8 mouse cellular contexts compared by ENCODE assay signal in the genomic region with DNA sequence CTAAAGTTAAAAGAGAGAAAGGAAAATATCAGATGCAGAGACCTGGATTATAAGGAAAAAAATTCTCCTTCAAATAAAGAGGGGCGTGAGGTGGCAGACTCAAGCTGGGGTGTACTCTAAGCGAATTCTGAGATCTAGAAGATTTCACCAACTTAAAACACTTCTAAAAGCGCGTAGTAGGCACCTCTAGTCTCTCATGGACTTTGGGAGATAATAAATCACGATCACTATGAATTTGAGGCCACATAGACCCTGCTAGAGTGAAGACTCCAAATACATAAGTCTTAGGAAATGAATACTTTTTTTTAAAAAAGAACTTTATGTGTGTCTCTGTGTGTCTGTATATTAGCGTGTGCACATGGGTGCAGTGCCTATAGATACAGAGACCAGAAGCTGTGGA. TPM values are rescaled to one million over a fixed set of nuclear protein-coding genes. Genes with fewer than 3 reads are reported as not detected.
DNase-seq lines count a peak whose midpoint lies in the region; ATAC-seq lines count a peak whose summit lies in the region.

No protein-coding gene starts in this region.

- H3K9me3 ChIP-seq in kidney, embryonic 16.5 days (ENCODE audit: low read length), result no peaks in the 10 kb centered on the region
- no peaks in the 10 kb centered on the region for H3K9me3 ChIP-seq in embryonic facial prominence, embryonic 15.5 days (replicated peaks)
- no peaks in the 10 kb centered on the region for H3K9me3 ChIP-seq in intestine, embryonic 15.5 days
- H3K9me3 ChIP-seq in midbrain, embryonic 15.5 days, result no peaks in the 10 kb centered on the region

- no peak overlapping the region for H3K9ac ChIP-seq in kidney, embryonic 16.5 days (replicated peaks; ENCODE audit: low read length)
- H3K9ac ChIP-seq in embryonic facial prominence, embryonic 15.5 days, result no peak overlapping the region
- H3K9ac ChIP-seq in intestine, embryonic 15.5 days, result no peak overlapping the region
- H3K9ac ChIP-seq in midbrain, embryonic 15.5 days, result peak overlapping the region; percentile 84; the same call in 1 of the 2 replicates

- H3K4me1 ChIP-seq in kidney, embryonic 16.5 days (ENCODE audit: insufficient read depth, low read length), result peaks cover 53% of the 10 kb centered on the region
- peaks cover 54% of the 10 kb centered on the region for H3K4me1 ChIP-seq in embryonic facial prominence, embryonic 15.5 days
- H3K4me1 ChIP-seq in intestine, embryonic 15.5 days (replicated peaks), result peaks cover 40% of the 10 kb centered on the region
- peaks cover 49% of the 10 kb centered on the region for H3K4me1 ChIP-seq in midbrain, embryonic 15.5 days

- H3K4me3 ChIP-seq in kidney, embryonic 16.5 days (ENCODE audit: low read length), result peak overlapping the region; percentile 72; the same call in 1 of the 2 replicates
- H3K4me3 ChIP-seq in embryonic facial prominence, embryonic 15.5 days (replicated peaks), result peak overlapping the region; percentile 65
- peak overlapping the region; percentile 58; the same call in 1 of the 2 replicates for H3K4me3 ChIP-seq in intestine, embryonic 15.5 days (replicated peaks)
- H3K4me3 ChIP-seq in midbrain, embryonic 15.5 days, result peak overlapping the region; percentile 64

- no peak overlapping the region for H3K27ac ChIP-seq in kidney, embryonic 16.5 days (ENCODE audit: low read length)
- H3K27ac ChIP-seq in embryonic facial prominence, embryonic 15.5 days (replicated peaks), result no peak overlapping the region
- no peak overlapping the region for H3K27ac ChIP-seq in intestine, embryonic 15.5 days
- no peak overlapping the region for H3K27ac ChIP-seq in midbrain, embryonic 15.5 days

- no peaks in the 10 kb centered on the region for H3K27me3 ChIP-seq in kidney, embryonic 16.5 days (ENCODE audit: insufficient read depth, low read length)
- no peaks in the 10 kb centered on the region for H3K27me3 ChIP-seq in embryonic facial prominence, embryonic 15.5 days
- H3K27me3 ChIP-seq in intestine, embryonic 15.5 days (replicated peaks), result no peaks in the 10 kb centered on the region
- H3K27me3 ChIP-seq in midbrain, embryonic 15.5 days (replicated peaks), result no peaks in the 10 kb centered on the region

- H3K4me2 ChIP-seq in kidney, embryonic 16.5 days (replicated peaks; ENCODE audit: low read depth, low read length), result peak overlapping the region; percentile 90
- peak overlapping the region; percentile 79 for H3K4me2 ChIP-seq in embryonic facial prominence, embryonic 15.5 days (replicated peaks)
- H3K4me2 ChIP-seq in intestine, embryonic 15.5 days (replicated peaks), result peak overlapping the region; percentile 69
- H3K4me2 ChIP-seq in midbrain, embryonic 15.5 days, result peak overlapping the region; percentile 88

- peaks cover 29% of the 10 kb centered on the region for H3K36me3 ChIP-seq in kidney, embryonic 16.5 days (ENCODE audit: insufficient read depth, low read length)
- peaks cover 34% of the 10 kb centered on the region for H3K36me3 ChIP-seq in embryonic facial prominence, embryonic 15.5 days
- peaks cover 21% of the 10 kb centered on the region for H3K36me3 ChIP-seq in intestine, embryonic 15.5 days
- peaks cover 25% of the 10 kb centered on the region for H3K36me3 ChIP-seq in midbrain, embryonic 15.5 days (replicated peaks)

- no peak for ATAC-seq in kidney, embryonic 16.5 days (ENCODE audit: low FRiP score, low TSS enrichment)
- ATAC-seq in embryonic facial prominence, embryonic 15.5 days (ENCODE audit: insufficient number of reproducible peaks, low FRiP score, low TSS enrichment, low read depth), result no peak
- ATAC-seq in intestine, embryonic 15.5 days, result no peak
- ATAC-seq in midbrain, embryonic 15.5 days (replicated peaks), result no peak

- WGBS in kidney, embryonic 16.5 days, result 66% methylated on average over 6 of the region's 6 CpGs
- WGBS in embryonic facial prominence, embryonic 15.5 days, result 63% methylated on average over 6 of the region's 6 CpGs
- 64% methylated on average over 6 of the region's 6 CpGs for WGBS in intestine, embryonic 15.5 days
- WGBS in midbrain, embryonic 15.5 days, result 69% methylated on average over 6 of the region's 6 CpGs

- no peak for DNase-seq in kidney, adult 8-10 months
- DNase-seq in spleen, postnatal 36 days (ENCODE audit: low spot score in 2 of 2), result no peak
- DNase-seq in Muller cell, postnatal 12 days (ENCODE audit: inconsistent ontology term), result no peak
- DNase-seq in thymus, postnatal 4 days, result no peak

RNA-seq across cellular contexts. Expression of gene Acadvl, which starts 0.5 kb away (rescaled TPM):
- 107 and 114 TPM in 2 replicates for polyA plus RNA-seq in kidney, embryonic 16.5 days (2015; fragmentation: Nextera tagmentation; extraction: Ambion mirVana)
- 95.6 and 97.7 TPM in 2 replicates for polyA plus RNA-seq in embryonic facial prominence, embryonic 15.5 days (2015; fragmentation: Nextera tagmentation; extraction: Ambion mirVana)
- 114 and 128 TPM in 2 replicates for polyA plus RNA-seq in intestine, embryonic 15.5 days (2015; fragmentation: Nextera tagmentation; extraction: Ambion mirVana)
- polyA plus RNA-seq in midbrain, embryonic 15.5 days (2015; fragmentation: Nextera tagmentation; extraction: Ambion mirVana), result 57.2 and 57.6 TPM in 2 replicates

RNA-seq across cellular contexts. Expression of gene Dlg4, which starts 1.1 kb away (rescaled TPM):
- polyA plus RNA-seq in kidney, embryonic 16.5 days (2015; fragmentation: Nextera tagmentation; extraction: Ambion mirVana), result 9.3 and 13.2 TPM in 2 replicates
- 11.4 and 14.4 TPM in 2 replicates for polyA plus RNA-seq in embryonic facial prominence, embryonic 15.5 days (2015; fragmentation: Nextera tagmentation; extraction: Ambion mirVana)
- polyA plus RNA-seq in intestine, embryonic 15.5 days (2015; fragmentation: Nextera tagmentation; extraction: Ambion mirVana), result 7.2 and 8.5 TPM in 2 replicates
- polyA plus RNA-seq in midbrain, embryonic 15.5 days (2015; fragmentation: Nextera tagmentation; extraction: Ambion mirVana), result 27.8 and 30.4 TPM in 2 replicates

RNA-seq across cellular contexts. Expression of gene Dvl2, which starts 15.3 kb away (rescaled TPM):
- polyA plus RNA-seq in kidney, embryonic 16.5 days (2015; fragmentation: Nextera tagmentation; extraction: Ambion mirVana), result 39.1 and 40.7 TPM in 2 replicates
- polyA plus RNA-seq in embryonic facial prominence, embryonic 15.5 days (2015; fragmentation: Nextera tagmentation; extraction: Ambion mirVana), result 47.3 and 52.3 TPM in 2 replicates
- polyA plus RNA-seq in intestine, embryonic 15.5 days (2015; fragmentation: Nextera tagmentation; extraction: Ambion mirVana), result 30.5 and 31.8 TPM in 2 replicates
- polyA plus RNA-seq in midbrain, embryonic 15.5 days (2015; fragmentation: Nextera tagmentation; extraction: Ambion mirVana), result 30.4 and 31.0 TPM in 2 replicates

RNA-seq across cellular contexts. Expression of gene Phf23, which starts 20.1 kb away (rescaled TPM):
- polyA plus RNA-seq in kidney, embryonic 16.5 days (2015; fragmentation: Nextera tagmentation; extraction: Ambion mirVana), result 69.1 and 74.5 TPM in 2 replicates
- 77.8 and 83.0 TPM in 2 replicates for polyA plus RNA-seq in embryonic facial prominence, embryonic 15.5 days (2015; fragmentation: Nextera tagmentation; extraction: Ambion mirVana)
- polyA plus RNA-seq in intestine, embryonic 15.5 days (2015; fragmentation: Nextera tagmentation; extraction: Ambion mirVana), result 58.6 and 61.3 TPM in 2 replicates
- 57.1 and 58.8 TPM in 2 replicates for polyA plus RNA-seq in midbrain, embryonic 15.5 days (2015; fragmentation: Nextera tagmentation; extraction: Ambion mirVana)

RNA-seq across cellular contexts. Expression of gene Gabarap, which starts 24.7 kb away (rescaled TPM):
- polyA plus RNA-seq in kidney, embryonic 16.5 days (2015; fragmentation: Nextera tagmentation; extraction: Ambion mirVana), result 437 and 481 TPM in 2 replicates
- 543 and 559 TPM in 2 replicates for polyA plus RNA-seq in embryonic facial prominence, embryonic 15.5 days (2015; fragmentation: Nextera tagmentation; extraction: Ambion mirVana)
- polyA plus RNA-seq in intestine, embryonic 15.5 days (2015; fragmentation: Nextera tagmentation; extraction: Ambion mirVana), result 529 and 559 TPM in 2 replicates
- polyA plus RNA-seq in midbrain, embryonic 15.5 days (2015; fragmentation: Nextera tagmentation; extraction: Ambion mirVana), result 495 and 507 TPM in 2 replicates
